Mouse (Mus musculus) right cerebral cortex, postnatal 10 days (tissue): ENCODE results near the gene Ptges2.

Experiments
- DNase-seq, 2 experiments: peaks; one replicate each; pipeline ENCODE4 v3.0.0; 2021; ENCODE audit warnings: low spot score in 2 of 2

The Ptges2 gene

DNA sequence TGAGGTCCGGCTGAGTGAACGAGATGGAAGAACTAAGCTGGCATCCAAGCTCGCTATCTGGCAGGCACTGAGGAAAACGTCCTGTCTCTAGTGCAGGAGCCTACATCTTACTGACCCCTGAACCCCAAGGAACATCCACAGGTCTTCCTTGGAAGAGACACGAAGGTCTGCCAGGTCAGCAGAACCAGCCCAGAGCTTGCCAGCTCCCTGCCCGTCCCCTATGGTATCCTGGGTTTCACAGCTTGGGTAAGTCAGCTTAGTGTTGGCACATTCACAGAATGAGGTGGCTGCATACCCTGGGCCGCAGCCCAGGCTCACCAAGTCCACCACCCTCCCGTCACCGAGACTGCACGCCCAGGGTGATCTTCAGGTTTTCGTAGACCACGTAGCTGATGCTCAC, 20.1 kb downstream of the Ptges2 start:
- no peak for DNase-seq

- DNase-seq: no peak
Measured at GRCm38 (mm10) chr2:32416556-32416955, 20.9 kb downstream of the Ptges2 start.

DNA sequence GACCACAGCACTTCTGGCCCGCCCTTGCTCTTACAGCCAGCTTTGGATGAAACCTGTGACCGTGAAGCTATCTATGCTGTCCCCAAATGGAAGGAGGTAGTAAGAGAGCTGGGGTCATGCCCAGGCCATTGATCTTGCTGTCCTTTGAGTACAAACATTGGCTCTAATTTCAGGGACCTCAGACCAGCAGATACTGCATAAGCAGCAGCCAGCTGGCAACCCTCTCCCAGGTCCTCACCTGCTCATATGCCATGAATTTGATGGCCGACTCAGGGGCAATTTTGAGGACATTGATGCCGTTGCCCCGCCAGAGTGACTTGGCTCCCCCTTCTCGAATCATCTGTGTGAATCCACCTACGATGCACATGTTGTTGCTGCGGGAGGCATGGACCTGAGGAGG, 21.8 kb downstream of the Ptges2 start:
- DNase-seq: no peak

DNA sequence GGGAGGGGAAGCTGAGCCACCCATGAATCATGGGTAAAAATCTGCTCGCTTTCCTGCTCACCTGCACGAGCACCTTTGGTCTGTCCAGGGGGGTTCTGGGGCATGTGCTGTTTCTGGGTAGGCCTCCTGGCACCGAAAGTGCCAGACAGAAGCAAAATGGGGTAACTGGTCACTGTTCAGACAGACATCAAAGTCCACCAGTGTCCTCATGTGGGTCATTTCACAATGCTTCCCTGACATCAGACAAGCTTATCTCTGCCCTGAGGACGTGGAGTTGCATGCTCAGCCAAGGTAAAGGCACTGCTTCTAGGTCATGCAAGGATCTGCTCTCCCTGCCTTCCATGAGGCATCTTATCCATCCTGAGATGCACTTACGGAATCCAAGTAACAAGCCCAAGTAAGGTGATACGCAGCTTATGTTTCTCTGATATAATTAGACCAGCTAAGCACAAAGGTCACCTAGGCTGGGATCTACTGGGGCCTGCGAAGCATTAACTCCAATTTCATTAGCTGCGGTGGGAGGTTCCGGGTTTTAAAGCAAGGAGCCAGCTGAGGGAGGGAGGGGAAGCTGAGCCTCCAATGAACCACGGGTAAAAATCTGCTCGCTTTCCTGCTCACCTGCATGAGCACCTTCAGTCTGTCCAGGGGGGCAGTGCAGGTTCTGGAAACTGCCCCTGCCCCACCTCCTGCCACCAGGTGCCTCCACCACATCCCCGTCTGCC, 22.9 kb downstream of the Ptges2 start:
- no peak for DNase-seq

DNA sequence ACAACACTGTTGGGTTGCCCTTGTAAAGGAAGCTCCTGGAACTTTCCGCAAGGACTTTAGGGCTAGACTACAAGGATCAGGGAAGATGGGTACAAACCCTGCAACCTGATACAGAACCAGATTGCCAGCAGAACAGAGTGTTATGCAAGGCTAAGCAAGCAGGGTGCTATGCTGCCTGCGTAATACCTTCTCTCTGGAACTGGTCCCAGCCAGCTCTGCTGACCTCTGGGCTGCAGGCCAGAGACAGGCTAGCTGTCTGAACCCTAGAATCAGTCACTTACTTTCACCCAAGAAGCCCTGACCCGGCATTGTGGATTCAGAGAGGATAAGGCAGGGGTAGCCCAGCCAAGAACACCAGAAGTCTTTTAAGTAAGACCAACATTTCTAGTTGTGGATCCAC, 23.7 kb downstream of the Ptges2 start:
- DNase-seq: no peak

DNA sequence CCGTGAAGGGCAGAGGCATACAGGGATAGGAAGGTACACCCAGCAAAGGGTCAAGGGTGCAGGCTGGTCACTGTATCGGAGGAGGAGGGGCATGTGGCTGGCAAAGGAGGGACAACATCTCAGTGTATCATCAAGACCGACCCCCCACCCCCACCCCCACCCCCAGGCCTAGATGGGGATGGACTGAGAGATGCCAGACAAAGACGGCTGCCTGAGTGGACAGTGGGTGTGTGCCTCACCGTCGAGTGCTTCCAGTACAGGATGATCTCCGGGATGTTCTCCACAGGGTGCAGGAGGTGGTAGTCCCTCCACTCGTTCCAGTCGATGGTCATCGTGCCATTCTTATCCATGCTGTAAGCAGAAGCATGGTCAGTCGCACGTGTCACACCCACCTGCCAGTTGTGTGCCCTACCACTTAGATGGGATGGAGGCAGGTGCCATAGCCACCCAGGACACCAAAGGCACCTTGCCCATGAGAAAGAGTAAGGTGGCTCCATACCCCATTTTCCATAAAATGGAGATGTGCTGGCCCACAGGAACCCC, 24.4 kb downstream of the Ptges2 start:
- no peak for DNase-seq

- no peak for DNase-seq
Measured at GRCm38 (mm10) chr2:32420647-32421046, 25.0 kb downstream of the Ptges2 start.

DNA sequence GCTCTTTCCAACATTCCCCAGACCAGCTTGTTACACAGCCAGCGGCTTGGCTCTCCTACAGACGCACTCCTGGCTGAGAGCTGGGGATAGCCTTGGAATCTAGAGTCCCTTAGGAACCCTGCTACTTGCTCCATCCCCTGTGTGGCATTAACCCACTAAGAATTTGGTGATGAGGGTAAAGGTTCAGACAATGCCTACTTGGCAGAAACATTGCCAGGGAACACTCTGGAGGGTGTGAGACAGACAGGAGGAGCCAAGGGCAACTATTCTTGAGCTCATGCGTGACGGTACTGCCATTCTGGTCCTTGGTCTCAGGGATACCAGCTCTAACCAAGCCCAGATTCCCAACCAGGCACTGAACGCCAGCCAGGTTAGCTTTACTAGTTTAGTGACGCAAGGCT, 26.2 kb downstream of the Ptges2 start:
- no peak for DNase-seq

DNA sequence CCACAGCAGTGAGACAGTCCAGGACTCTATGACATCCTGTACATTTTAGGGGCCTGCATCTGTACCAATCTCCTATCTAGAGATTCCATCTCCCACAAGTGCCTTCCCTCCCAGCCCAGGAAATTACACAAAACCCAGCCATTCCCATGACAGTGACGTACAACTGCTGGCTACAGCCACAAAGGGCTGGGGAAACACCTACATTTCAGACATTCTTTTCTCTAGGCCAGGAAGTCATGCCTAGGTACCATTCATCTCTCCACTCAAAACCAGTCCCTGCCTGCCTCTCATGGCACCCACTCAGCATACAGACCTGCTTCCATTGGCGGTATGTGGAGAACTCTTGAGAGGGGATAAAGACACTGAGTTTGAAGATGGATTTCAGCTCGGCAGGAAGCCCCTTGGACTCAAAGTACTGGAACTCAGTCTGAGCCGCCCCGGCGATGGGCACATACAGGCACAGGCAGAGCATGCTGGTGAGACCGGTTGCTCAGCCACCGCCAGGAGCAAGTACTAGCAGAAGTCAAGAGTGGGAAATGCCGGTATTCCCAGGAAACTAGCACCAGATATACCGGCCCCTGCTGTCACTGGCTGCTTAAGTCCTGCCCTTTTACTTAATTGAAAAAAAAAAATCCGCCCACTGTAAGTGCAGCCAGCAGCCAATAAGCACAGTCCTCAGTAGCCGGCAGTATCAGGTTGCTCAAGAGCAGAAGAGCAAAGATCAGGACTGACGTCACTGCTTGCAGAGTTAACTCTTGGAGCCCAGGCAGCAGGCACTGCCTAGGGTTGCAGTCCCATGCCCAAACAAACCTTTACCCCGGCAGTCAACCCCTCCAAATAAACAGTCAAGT, 28.0 kb downstream of the Ptges2 start:
- DNase-seq: peak in 1 of 2 experiments; percentile 77

DNA sequence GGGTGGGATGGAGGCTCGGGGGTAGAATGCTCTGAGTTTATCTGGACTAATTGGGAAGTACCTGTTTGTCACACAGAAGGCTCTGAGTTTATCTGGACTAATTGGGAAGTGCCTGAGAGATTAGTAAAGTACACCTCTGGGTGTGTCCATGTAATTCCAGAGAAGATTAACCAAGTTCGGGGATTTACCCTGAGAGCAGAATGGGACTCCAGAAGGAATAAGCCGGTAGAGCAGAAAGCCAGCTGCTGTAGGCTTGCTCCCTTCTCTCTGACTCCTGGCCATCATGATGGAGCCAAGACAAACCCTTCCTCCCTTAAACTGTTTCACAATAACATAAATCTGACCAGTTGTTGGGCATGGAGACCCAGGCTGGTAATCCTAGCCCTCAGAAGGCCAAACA, 29.1 kb downstream of the Ptges2 start:
- DNase-seq: no peak

GRCm38 (mm10) chr2:32425568-32425967, 29.9 kb downstream of the Ptges2 start:
- no peak for DNase-seq

- DNase-seq: no peak
Measured at GRCm38 (mm10) chr2:32426141-32426540, 30.4 kb downstream of the Ptges2 start.

GRCm38 (mm10) chr2:32427720-32428119, 32.0 kb downstream of the Ptges2 start:
- DNase-seq: no peak

DNA sequence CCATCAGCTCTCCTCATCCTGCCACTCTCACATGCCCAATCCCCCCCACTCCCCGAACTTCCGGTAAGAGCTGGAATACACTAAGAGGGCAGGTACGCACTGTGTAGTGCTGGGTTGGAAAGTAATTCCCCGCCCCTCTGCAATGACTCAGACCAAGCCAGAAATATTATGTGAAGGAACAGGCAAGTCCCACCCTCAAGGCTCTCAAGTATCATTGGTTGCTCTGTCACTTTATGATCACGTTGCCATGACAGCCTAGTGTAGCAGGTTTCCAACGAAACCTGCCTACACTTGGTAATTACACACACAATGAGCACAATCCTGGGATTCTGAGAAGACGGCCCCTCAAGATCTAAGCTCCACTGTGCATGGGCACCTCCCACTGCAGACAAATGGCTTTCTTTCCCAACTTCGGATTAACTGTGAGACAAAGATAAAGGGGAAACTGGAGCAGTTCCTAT, 32.6 kb downstream of the Ptges2 start:
- DNase-seq: peak; percentile 72 to 90

DNA sequence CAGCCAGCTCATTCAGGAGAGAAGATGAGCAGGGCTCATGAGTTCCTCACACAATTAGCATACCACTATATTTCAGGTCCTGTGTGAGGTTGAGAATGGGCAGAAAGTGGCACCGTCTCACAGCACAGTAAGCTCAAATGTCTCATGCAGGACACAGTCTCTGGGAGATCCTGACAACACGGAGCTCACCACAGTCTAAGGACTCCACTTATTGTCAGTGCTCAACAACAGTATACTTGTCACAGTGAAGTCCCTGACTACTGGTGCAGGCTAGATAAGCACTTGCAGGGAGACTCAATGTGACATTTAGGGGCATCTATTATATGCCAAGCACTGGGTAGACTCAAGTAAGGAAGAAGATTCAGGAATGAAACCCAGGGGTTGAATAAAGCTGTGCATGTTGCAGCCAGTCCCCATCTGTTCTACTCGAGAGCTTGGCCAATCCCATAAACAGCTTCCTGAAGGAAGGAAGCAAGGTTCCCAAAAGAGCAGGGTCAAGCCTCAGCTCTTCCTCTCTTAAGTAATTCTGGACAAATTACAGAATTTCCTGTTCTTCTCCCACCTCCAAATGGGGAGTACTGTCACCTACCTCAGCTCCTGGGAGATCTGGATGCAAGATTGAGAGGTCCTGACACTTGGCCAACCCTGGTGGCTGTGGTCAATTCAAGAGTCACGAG, 33.7 kb downstream of the Ptges2 start:
- DNase-seq: no peak

GRCm38 (mm10) chr2:32430701-32431676, 35.3 kb downstream of the Ptges2 start:
- DNase-seq: peak; percentile 92 to 97

GRCm38 (mm10) chr2:32436686-32437372, 41.1 kb downstream of the Ptges2 start:
- DNase-seq: no peak

DNA sequence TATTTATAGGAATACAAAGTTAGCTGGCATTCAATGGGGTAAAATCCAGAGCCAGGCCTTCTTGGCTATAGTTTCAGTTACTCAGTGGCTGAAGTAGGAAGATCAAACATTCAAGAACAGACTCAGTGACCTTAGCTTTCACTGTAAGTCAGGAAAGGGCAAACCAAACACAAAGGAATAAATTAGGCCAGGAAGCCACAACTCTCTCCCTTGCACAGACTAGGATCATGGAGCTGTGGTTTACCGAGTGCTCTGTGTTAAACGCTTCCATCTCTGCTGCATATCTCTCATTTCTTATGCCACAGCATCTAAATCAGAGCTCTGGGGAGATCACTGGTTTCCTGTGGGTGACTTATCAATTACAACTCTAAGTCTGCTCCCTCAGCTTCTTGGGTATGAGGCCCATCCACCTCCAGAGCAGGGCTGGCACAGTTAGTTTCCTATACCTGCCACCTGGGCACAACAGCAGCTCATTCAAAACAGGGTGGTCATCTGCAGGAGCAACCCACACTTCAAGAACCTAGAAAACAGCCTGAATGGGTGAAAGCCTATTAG, 42.0 kb downstream of the Ptges2 start:
- no peak for DNase-seq

DNA sequence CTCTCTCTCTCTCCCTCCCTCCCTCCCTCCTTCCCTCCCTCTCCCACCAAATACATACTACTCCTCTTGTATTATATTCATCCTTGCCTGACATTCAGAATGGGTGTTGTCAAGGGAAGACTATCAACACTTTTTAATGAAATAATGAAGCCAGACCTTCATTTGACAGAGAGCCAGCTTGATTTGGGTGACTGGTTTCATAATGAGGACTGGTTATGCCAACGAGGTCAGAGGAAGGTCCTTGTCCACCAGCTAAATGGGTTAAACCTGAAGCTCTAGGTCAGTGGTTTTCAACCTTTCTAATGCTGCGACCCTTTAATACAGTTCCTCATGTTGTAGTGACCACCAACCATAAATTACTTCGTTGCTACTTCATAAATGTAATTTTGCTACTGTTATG, 43.0 kb downstream of the Ptges2 start:
- DNase-seq: no peak

- no peak for DNase-seq
Measured at GRCm38 (mm10) chr2:32439177-32439576, 43.5 kb downstream of the Ptges2 start.
